Mouse (Mus musculus): Measurements from ENCODE around the gene Eif2b2.

Gene Eif2b2

DNA sequence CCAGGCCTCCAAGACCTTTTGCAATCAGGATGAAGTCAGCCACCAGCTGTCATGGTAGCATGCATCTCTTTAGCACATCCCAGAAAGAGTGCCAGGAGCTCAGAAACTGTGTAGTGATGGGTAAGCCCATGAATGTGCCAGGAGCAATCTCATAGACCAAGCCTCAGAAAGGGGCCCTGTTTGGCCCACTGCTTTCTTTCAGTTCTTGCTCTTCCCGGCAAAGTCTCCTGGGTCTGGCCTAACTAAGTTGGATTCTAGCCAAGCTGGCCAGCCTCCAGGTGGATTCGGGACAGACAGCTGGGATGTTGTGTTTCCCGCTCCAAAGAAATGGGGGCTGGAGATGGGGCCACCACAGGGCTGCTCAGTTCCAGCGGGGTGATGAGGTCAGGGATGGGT is 24.7 kb upstream of the Eif2b2 start:
- peak; percentile 67 for DNase-seq (ENCODE audit: low spot score)

DNA sequence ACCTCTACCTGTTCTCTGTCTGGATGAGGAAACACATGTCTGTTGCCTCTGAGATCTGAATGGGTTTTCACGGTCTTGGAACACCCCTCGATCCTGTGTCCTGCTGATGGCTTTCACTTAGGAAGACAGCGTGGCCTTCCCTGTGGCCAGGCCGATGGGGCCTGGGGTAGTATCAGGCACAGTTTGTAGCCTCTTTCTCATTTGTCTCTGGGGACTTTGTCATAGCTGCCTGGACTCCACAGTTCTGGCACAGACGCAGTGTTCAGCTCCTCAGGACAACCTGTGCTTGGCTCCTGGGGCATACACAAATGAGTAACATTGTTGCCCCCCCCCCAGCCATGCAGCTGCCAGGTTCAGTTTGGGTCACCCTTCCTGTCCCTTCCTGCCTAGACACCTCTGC is 24.2 kb upstream of the Eif2b2 start:
- DNase-seq (ENCODE audit: low spot score) = no peak

DNA sequence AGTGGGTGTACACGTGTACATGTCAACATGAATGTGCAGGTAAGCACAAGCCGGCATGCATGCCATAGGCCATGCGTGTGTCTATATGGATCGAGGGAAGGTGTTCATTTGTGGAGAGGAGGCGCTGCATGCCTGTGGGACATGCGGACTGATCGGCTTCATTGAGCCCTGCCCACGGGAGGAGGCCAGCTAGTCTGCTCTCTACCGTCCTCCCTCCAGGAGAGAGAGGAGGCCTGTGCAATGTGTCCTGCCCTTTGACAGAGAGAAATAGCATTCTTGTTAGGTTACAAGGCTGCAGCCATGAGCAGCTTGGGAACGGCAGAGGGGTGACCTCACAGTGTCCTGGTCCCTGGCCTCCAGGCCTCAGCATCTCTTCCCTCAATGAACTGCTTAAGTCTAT is 23.1 kb upstream of the Eif2b2 start:
- no peak for DNase-seq (ENCODE audit: low spot score)

DNA sequence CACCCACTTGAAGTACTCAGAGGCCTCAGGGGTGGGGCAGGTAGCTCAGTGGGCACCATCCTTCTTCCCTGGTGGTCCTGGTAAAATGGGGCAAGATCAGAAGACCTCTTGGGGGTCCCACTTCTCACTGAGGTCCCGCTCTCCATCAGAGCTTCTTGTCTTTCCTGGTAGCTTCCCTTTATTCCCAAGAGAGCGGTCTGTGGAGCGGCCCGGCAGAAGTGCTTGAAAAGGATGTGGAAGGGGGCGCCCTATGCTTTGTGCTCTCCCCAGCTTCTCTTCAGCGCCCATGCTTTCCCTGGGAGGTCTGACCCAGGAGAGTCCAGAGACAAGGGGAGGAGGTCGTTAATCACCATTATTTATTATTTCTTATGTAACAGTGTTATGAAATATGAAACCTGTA is 21.9 kb upstream of the Eif2b2 start:
- DNase-seq (ENCODE audit: low spot score) = no peak

DNA sequence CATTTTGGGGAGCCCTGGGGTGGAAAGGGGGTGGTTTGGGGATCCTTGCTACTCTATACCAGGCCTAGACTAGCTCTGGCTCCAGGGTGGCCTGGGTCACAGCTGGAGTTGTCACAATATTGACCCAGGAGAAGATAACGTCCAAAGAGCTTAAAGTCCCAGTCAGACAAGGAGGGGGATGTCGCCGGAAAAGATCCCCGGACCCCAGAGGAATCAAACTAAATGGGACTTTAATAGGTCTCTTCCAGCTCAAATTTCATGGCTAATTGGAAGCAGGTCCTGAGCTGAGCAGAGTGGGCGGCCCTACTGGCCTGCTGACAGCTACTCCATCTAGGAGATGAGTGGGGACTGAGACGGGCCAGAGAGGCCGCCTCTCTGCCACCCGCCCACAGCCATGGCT is 21.3 kb upstream of the Eif2b2 start:
- DNase-seq (ENCODE audit: low spot score) = no peak

DNA sequence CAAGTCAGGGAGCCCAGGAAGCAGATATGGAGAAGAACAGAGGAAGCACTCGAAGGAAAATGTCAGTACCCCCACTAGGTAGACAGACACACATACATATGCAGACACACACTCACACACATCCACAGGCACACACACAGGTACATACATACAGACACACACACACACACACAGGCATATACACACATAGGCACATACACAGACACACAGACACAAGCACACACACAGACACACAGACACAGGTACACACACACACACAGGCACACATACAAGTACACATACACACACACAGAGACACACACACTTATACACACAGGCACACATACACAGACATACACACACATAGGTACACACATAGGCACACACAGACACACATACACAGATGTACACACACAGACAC is 19.3 kb upstream of the Eif2b2 start:
- DNase-seq (ENCODE audit: low spot score) = no peak

DNA sequence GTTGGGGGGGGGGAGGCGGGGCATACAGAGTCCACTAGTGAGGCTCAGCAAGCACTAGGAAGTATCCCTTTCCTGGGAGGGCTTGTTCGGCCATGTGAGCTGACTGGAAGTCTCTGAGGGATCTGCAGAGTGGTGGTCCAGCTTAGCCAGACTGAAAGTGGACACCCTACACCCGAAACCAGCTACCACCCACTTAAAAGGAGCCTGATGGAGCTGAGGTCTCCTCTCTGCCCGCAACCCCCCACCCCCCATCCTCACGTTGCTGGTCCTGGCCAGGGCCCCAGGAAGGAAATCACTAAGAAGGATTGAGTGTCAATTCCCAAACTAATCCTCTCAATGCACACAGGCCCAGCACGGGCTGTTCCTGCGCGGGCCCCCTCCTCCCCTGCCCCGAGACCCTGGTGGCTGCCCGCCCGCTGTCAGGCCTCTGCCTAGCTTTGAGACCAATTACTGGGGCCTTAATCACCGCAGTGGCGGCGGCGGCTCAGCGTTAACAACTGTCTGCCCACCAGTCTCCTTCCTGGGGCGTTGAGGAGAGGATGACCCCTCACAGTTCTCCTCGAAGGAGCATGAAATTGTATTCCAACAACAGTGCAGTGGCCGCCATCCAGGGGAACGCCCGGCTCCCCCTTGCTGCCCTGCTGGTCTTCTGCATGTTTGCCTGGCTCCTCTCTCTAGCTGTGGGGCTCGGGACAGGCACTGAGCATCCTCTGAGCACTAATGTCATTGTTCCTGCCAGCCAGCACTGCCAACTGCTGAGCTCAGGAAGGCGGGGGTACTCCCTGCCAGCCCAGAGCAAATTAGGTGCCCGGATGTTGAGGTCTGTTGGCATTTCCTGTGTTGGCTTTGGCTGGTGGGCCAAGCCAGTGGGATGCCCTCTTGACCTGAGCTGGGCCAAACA is 18.1 kb upstream of the Eif2b2 start:
- DNase-seq (ENCODE audit: low spot score) = no peak

DNA sequence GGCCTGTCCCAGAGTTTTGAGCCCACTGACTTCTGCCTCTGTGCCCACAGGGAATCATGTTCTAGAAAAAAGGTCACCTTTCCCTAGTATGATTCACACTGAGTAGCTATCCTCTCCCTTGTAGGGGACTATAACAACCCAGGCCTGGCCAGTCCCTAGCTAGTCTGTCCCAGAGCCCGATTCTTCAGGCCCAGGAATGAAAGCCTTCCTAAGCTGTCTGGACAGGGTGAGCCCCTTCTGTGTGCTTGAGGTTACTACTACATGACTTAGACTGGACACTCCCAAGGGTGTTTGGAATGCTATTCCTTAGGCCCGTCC is 17.5 kb upstream of the Eif2b2 start:
- DNase-seq (ENCODE audit: low spot score) = no peak

DNA sequence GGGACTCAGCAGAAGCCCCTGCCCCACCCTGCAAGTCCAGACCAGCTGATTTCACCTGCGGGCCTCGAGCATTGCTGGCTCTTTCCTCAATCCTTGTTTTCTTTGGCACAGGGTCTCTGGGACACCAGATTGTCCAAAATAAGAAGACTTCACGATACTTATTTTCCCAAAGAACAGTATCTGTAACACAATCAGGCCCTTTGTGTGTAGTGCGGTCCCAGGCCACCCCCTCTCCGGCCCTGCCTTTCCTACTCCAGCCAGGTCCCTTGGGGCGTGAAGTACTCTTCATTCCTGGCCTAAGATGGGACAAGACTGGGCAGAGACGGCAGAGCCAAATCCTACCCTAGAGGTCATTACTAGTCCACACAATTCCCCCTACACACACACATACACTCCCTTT is 17.1 kb upstream of the Eif2b2 start:
- DNase-seq (ENCODE audit: low spot score) = no peak

DNA sequence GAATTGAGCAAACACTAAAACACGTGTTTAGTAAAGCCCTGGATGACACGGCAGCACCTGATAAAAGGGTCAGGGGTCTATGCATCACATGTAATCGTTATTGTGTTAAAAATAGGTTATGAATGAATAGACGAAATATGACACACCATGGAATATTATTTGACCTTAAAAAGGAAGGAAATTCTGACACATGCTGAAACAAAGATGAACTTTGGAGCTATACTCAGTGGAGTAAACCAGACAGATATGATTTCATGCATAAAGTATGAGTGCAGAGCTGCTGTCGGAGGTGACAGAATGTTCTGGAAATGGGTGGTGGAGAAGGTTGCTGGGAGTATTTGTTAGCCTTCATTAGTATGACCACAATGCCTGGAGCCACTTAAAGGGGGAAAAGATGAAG is 15.6 kb upstream of the Eif2b2 start:
- no peak for DNase-seq (ENCODE audit: low spot score)

DNA sequence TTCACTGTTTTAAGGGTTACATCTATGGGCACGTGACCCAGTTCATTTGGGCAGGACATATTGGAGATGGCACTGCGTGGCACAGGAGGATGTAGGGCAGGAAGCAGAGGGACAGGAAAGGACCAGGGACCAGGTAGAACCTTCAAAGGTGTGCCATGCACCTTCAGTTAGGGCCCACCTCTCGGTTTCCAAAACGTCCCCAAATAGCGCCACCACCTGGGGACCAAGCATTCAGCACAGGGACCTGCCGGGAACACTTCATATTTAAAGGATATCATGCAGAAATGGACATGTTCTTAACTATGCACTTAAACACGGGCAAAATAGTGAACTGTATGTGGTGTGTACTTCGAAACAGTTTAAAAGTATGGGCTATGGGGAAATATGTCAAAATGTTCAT is 15.2 kb upstream of the Eif2b2 start:
- no peak for DNase-seq (ENCODE audit: low spot score)

DNA sequence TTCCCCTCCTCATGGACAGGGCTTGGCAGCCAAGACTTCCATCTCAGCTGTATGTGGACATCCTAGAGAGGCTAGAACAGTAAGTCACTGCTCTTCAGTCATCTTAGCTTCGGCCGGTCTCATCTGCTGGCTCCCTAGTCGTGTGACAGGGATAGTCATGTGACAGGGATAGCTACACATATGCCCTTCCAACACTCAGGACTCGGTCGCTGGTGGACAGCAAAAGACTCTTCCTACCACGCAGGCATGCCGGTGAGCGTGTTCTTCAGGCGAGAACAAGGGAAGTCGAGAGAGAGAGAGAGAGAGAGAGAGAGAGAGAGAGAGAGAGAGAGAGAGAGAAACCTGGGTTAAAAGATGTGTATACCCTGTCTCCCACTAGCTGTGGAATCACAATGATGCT is 13.9 kb upstream of the Eif2b2 start:
- no peak for DNase-seq (ENCODE audit: low spot score)

DNA sequence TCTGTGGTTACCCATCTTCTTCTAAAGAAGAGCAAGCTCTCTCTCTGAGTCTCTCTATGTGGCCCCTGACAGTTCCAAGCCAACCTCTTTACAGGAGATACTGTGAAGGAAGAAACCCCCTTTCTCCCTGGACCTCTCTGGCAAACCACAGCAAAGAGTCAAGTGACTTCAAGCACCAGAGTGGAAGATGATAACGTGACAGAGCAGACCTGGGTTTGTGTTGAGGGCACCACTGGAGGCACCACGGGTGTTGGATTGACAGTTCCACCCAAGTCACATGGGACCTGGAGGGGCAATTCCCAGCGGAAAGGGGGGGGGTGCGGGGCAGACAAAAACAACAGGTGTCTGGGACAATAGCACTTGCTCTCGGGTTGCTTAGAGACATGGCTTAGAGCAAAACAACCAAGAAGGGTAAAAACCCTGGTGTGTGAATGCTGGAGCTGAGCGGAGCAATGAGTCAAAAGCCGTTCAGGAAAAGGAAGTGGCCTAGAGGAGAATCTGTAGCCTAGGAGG is 10.5 kb upstream of the Eif2b2 start:
- no peak for DNase-seq (ENCODE audit: low spot score)

DNA sequence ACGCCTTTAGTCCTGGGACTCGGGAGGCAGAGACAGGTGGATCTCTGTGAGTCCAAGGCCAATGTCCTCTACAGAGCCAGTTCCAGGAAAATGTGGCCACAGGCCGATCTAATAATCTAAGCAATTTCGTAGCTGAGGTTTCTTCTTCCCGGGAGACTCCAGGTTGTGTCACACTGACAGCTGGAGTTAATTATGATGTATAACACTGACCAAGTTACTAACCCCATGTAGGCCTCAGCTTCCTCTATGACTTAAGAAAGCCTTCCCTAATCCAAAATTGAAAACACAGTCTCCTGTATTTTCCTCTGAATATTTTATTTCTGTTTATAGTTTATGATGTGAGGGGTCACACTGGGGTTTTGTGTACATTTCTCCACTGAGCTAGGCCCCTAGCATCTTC is 4.2 kb upstream of the Eif2b2 start:
- no peak for DNase-seq (ENCODE audit: low spot score)

DNA sequence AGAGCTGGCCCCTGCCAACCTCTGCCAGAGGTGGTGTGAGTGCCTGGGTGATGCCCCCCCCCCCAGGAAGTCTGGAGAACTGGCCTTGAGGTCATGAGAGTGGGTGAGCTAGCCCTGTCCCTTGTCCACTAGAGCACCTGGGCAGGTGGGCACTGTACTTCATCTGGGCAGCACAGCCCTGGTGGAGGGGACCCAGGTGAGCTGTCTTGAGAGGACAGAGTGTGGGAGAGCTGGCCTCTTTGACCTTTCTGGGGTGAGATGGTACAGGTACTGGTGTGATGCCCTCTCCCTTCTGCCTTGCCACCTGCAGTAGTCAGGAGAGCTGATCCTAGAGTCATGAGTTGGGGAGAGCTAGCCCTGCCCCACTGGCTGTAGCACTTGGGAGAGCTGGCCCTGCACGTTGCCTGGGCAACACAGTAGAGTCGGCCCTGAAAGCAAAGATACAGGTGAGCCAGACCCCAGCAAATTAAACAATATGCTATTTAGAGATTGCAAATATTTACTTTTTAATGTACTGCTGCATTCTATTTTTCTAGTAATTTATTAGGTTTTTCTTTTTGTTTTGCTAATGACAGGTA is 1.5 kb upstream of the Eif2b2 start:
- no peak for DNase-seq (ENCODE audit: low spot score)

DNA sequence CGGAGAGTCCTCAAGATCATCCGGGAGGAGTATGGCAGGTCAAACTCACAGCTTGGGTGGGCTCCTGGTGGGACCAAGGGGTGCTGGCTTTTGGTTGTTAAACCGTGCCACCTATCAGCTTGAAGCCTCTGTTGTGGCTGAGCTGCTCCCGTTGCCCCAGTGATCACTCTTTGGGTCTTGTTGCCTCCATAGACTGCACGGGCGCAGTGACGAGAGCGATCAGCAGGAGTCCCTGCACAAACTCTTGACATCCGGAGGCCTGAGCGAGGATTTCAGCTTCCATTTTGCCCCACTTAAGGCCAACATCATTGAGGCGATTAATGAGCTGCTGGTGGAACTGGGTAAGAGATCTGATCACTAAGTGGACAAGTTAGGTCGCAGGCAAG is 617 bp downstream of the Eif2b2 start:
- no peak for DNase-seq (ENCODE audit: low spot score)

DNA sequence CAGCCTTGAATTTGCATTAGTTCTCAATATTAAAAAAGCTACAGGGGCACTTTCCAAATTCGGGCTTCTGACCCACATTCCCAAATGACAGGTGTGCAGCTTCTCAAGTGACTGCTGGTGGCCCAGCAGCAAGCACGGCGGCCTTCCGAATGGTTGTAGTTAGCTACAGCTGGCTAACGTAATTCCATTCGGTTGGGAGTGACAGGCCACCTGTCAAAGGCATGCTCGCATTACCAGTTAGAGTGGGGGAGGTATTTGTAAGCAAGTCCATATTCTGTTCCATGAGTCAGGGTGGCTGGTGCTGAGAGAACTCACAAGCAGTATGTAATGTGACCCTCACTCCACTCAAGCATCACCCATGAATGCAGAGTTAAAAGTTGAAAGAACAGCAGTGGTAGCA is 7.9 kb downstream of the Eif2b2 start:
- DNase-seq (ENCODE audit: low spot score) = no peak

DNA sequence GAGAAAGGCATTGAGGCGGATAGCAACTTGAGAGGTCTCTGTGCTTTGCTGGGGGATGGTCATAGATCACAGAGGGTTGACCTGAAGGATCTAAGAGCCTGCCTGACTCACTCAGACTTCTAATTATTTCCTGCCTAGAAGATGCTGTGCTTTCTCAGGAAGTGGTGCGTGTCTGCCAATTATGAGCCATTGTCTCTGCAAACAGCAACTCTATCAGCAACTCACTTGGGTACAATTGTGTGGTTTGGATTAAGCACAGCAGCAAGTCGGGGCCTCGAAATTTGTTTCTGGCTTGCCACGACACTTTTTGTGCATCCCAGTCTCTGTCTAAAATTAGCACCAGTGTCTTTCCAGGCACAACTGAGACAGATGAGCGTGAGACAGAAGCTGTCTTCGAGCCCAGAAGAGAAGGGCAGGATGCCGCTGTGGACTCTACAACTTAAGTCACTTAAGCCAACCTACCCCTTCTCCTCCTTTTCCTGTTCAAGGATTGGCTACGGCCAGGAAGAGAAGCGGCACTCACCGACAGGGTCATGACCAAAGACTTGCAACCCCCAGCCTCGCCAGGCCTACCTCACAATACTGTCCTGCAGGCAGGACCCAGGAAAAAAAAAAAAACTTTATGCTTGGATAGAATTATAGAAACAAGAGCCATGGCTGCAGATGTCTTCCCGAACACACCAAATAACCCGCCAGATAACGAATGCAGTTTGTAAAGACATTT is 8.8 kb downstream of the Eif2b2 start:
- DNase-seq (ENCODE audit: low spot score) = no peak

DNA sequence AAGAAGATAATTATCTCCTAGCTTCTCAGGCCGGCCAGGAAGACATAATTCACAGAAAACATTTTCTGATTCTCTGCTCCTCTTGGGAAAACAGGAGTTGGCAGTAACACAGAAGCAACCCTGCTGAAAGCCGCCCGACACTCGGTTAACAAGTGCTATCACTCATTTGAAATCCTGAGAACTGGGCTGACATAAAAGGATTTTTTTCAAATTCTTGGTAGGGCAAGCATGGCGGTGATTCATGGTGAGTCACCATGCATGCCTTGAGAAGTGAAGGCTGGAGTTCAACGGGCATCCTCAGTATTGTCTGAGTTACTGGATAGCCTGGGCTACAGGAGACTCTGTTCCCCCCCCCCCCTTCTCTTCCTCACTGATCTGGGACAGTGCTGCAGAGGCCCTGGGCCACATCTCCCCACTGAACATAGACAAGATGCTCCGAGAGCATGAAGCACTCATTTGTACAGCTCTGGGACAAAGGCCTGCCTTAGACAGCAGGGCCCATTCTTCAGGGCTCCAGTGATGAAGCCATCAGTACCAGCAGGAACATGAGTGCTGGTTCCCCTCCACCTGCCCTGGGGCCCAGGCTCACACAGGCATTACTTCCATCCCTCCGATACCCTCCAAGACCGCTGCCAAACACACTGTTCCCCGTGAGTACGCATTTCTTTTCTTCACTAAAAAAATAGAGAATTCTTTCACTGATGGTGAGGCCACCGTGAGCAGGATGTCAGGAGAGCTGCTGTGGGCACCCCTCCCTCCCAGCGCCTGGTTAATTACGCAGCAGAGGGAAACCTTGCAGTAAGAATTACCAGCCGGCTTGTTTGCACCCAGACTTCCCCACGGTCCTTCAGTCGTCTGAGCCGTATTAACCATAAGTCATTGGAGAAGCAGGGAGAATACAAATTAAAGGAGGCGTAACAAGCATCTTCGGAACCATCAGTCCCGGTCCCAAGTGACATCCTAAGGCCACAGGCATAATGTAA is 14.4 kb downstream of the Eif2b2 start:
- DNase-seq (ENCODE audit: low spot score) = no peak

DNA sequence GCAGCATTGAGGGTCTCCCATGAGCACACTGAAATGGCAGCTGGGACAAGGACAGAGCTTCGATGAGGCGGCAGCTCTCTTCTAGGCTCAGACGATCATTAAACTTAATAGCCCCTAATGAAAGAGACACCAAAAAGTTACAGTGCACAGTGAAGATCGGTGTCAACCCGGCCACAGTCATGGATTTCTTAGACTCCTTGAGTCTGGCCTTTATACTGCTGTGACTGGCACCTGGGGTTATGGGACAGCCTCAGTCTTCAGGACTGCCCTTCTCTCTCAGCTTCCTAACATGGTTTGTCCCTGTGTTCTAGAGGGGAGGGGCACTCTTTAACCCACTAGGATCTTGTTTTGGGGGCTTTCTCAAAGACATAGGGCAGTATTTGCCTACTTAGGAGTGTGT is 18.3 kb downstream of the Eif2b2 start:
- DNase-seq (ENCODE audit: low spot score) = no peak

DNA sequence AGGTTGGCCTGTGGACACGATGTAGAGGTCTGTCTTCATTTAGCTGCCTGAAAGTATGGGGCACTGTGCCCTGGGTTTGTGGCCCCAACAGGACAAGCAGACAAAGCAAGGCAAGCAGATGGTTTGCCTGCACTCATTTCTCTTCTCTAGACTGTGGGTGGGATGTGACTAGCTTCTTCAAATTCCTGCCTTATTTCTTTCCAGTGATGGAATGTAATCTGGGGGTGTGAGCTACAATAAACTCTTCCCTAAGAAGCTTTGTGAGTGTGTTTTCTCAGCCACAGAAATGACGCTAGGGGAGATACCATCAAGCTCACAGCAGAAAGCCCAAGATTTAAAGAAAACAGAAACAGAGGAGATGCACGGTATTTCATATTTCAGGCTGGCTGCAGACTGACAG is 32.8 kb downstream of the Eif2b2 start:
- no peak for DNase-seq (ENCODE audit: low spot score)
